Mouse (Mus musculus) MEL (cell line): Measurements from ENCODE around the gene Polr2j.
A peak's percentile ranks its signal among the peaks of the same experiment; 100 is the strongest.

ENCODE experiments used
- CTCF ChIP-seq, 3 experiments: IDR thresholded peaks in 2 of 3; conservative IDR thresholded peaks in 1 of 3; 2 replicates each; pipeline ENCODE4 v1.5.1; 2011 to 2012; ENCODE audit warnings: low read length in 3 of 3, low read depth in 2 of 3, mild to moderate bottlenecking in 2 of 3, improper control_type of control experiment in 1 of 3, inconsistent platforms in 1 of 3, mixed read lengths in 1 of 3, moderate library complexity in 1 of 3; ENCODE audit not compliant: control insufficient read depth in 1 of 3, insufficient read depth in 1 of 3, poor library complexity in 1 of 3, severe bottlenecking in 1 of 3
- MAZ ChIP-seq: IDR thresholded peaks from 2 replicates; pipeline ENCODE4 v1.6.1; 2012; ENCODE audit warnings: low read depth, mild to moderate bottlenecking, inconsistent platforms, low read length, improper control_type of control experiment
- POLR2A ChIP-seq, 2 experiments: IDR thresholded peaks; 2 replicates each; pipeline ENCODE4 v1.6.1; 2011 to 2012; ENCODE audit warnings: low read length in 2 of 2, mild to moderate bottlenecking in 2 of 2, control low read depth in 1 of 2, improper control_type of control experiment in 1 of 2, low read depth in 1 of 2, moderate library complexity in 1 of 2; ENCODE audit not compliant: control insufficient read depth in 1 of 2, insufficient read depth in 1 of 2, poor library complexity in 1 of 2
- ZKSCAN1 ChIP-seq: IDR thresholded peaks from 2 replicates; pipeline ENCODE4 v1.6.1; 2012; ENCODE audit warnings: low read depth, mild to moderate bottlenecking, inconsistent platforms, low read length, improper control_type of control experiment, moderate library complexity

DNA sequence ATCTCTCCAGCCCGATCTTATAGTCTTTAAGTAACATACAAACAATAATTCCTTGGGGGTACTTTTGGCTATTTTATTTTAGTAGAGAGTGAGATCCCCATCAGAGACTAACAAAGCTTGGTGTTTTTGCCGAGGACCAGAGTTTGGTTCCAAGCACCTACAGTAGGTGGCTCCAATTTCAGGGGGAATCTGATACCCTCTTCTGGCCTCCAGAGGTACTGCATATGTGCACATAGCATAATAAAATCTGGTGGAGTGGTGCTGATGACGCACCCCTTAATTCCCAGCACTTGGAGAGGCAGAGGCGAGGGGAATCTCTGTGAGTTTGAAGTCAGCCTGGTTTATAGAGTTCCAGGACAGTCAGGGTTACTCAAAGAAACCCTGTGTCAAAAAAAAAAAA lies 34.1 kb upstream of the Polr2j start:
- TF ChIP-seq POLR2A (IDR thresholded peaks at IDR 0.05; ENCODE audit: control insufficient read depth in 1 of 2, insufficient read depth in 1 of 2, low read depth in 1 of 2, low read length in 2 of 2, poor library complexity in 1 of 2): no peak
- peak; percentile 40 to 80 (median 72) for TF ChIP-seq CTCF (IDR thresholded peaks at IDR 0.05 in 2 of 3, conservative IDR thresholded peaks at IDR 0.05 in 1 of 3; ENCODE audit: control insufficient read depth in 1 of 3, insufficient read depth in 1 of 3, low read depth in 2 of 3, low read length in 3 of 3, poor library complexity in 1 of 3, severe bottlenecking in 1 of 3)
- TF ChIP-seq MAZ: no peak
- TF ChIP-seq ZKSCAN1: no peak
